Mouse (Mus musculus): ENCODE data around the gene Mapk8ip1. TPM values are rescaled to one million over a fixed set of nuclear protein-coding genes. Genes with fewer than 3 reads are reported as not detected.

Gene Mapk8ip1
- polyA plus RNA-seq, 1 experiment from 2014 or later = 18.8 TPM

DNA sequence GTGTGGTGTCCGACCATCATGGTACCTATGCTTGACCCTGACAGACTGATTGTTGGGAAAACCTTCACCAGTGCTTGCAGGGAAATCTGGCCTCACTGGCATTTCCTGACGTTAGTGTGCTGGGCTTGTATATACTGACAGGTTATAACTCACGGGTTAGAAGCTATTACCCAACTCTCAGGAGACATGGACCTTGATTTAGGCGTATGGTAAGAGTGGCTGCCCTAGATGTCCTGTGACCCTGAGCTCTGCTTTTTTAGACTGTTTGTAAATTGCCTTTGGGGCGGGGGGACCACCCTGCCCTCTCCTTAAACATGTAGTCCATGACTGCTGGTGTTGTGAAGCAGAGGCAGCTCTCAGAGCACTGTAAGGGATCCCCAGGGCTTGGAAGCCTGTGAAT lies 50.4 kb downstream of the Mapk8ip1 start:
- Histone ChIP-seq H3K9ac (replicated peaks; ENCODE audit: low read length) (no peak overlapping the region), H3K4me3 (ENCODE audit: low read depth, low read length) (no peak overlapping the region), H3K4me2 (ENCODE audit: low read depth, low read length) (no peak overlapping the region), H3K27ac (replicated peaks; ENCODE audit: low read depth, low read length) (no peak overlapping the region), H3K4me1 (ENCODE audit: control insufficient read depth, insufficient read depth, low read length) (no peaks in the 10 kb centered on the region), H3K27me3 (ENCODE audit: control insufficient read depth, insufficient read depth, low read length) (no peaks in the 10 kb centered on the region), H3K36me3 (replicated peaks; ENCODE audit: control insufficient read depth, insufficient read depth, low read depth, low read length) (no peaks in the 10 kb centered on the region; the same call in 1 of the 2 replicates), H3K9me3 (replicated peaks; ENCODE audit: control insufficient read depth, low read length) (no peaks in the 10 kb centered on the region)
- ATAC-seq (replicated peaks; ENCODE audit: insufficient number of reproducible peaks, low FRiP score, low TSS enrichment, low read depth) = no peak
- DNase-seq (ENCODE audit: low spot score) = no peak
- WGBS = 50% methylated on average over 5 of the region's 5 CpGs

DNA sequence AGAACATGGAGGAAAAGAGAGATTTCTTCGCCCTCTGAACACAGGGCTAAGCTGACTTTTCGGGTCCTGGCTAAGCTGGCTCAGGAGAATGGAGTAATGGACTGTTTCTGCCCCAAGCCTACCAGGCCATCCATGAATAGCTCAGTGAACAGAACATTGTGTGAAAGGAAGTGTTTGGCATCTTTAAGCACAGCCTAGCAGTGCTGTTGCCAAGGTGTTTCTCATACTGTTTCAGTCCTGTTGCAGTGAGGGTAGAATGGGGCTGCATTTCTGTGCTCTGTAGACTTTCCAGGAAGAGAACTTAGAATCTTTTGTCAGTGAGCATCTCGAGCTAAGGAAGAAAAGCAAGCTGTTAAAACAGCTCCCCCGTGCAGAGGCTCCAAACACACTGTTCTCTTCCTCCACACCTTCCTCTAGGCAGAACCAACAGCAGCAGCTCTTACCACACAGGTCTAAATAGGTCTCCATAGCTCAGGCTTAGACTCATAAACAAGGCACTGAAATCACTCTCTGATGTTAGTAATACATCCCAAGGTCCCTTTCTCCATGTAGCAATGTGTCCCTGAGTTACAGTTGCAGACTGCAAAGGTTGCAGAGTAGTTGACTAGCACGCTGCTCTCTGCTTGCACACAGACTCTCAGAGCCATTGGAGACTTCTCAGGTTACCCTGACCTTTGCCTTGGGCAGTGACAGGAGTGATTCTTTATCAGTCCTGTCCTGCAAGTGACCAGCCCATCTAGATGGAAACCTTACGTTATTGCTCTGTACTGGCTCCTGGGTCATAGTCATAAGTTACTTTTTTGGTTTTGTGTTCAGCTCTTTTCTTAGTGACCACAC lies 51.3 kb downstream of the Mapk8ip1 start:
- Histone ChIP-seq H3K4me3 (ENCODE audit: low read depth, low read length) (no peak overlapping the region), H3K27ac (replicated peaks; ENCODE audit: low read depth, low read length) (no peak overlapping the region), H3K4me1 (ENCODE audit: control insufficient read depth, insufficient read depth, low read length) (no peaks in the 10 kb centered on the region), H3K27me3 (ENCODE audit: control insufficient read depth, insufficient read depth, low read length) (no peaks in the 10 kb centered on the region), H3K4me2 (ENCODE audit: low read depth, low read length) (no peak overlapping the region), H3K36me3 (replicated peaks; ENCODE audit: control insufficient read depth, insufficient read depth, low read depth, low read length) (no peaks in the 10 kb centered on the region; the same call in 1 of the 2 replicates), H3K9me3 (replicated peaks; ENCODE audit: control insufficient read depth, low read length) (no peaks in the 10 kb centered on the region), H3K9ac (replicated peaks; ENCODE audit: low read length) (no peak overlapping the region)
- WGBS = 52% methylated on average over 6 of the region's 6 CpGs
- DNase-seq (ENCODE audit: low spot score) = no peak
- no peak for ATAC-seq (replicated peaks; ENCODE audit: insufficient number of reproducible peaks, low FRiP score, low TSS enrichment, low read depth)

- no peak overlapping the region for H3K4me2 ChIP-seq (ENCODE audit: low read depth, low read length)
- no peak overlapping the region for H3K27ac ChIP-seq (replicated peaks; ENCODE audit: low read depth, low read length)
- no peaks in the 10 kb centered on the region for H3K9me3 ChIP-seq (replicated peaks; ENCODE audit: control insufficient read depth, low read length)
- no peaks in the 10 kb centered on the region; the same call in 1 of the 2 replicates for H3K36me3 ChIP-seq (replicated peaks; ENCODE audit: control insufficient read depth, insufficient read depth, low read depth, low read length)
- 81% methylated on average over 2 of the region's 2 CpGs for WGBS
- no peak overlapping the region for H3K9ac ChIP-seq (replicated peaks; ENCODE audit: low read length)
- no peak overlapping the region for H3K4me3 ChIP-seq (ENCODE audit: low read depth, low read length)
- ATAC-seq (replicated peaks; ENCODE audit: insufficient number of reproducible peaks, low FRiP score, low TSS enrichment, low read depth) = no peak
- H3K4me1 ChIP-seq (ENCODE audit: control insufficient read depth, insufficient read depth, low read length) = no peaks in the 10 kb centered on the region
- no peaks in the 10 kb centered on the region for H3K27me3 ChIP-seq (ENCODE audit: control insufficient read depth, insufficient read depth, low read length)
- no peak for DNase-seq (ENCODE audit: low spot score)
Observed at GRCm38 (mm10) chr2:92347191-92347590, 53.9 kb downstream of the Mapk8ip1 start.

GRCm38 (mm10) chr2:92342418-92342817 lies 58.6 kb downstream of the Mapk8ip1 start:
- no peak overlapping the region for H3K4me3 ChIP-seq (ENCODE audit: low read depth, low read length)

More at GRCm38 (mm10) chr2:92342418-92342817, 58.6 kb downstream of the Mapk8ip1 start:
- no peaks in the 10 kb centered on the region for H3K9me3 ChIP-seq (replicated peaks; ENCODE audit: control insufficient read depth, low read length)
- no peak for ATAC-seq (replicated peaks; ENCODE audit: insufficient number of reproducible peaks, low FRiP score, low TSS enrichment, low read depth)
- DNase-seq (ENCODE audit: low spot score) = no peak
- no peak overlapping the region for H3K27ac ChIP-seq (replicated peaks; ENCODE audit: low read depth, low read length)
- H3K4me1 ChIP-seq (ENCODE audit: control insufficient read depth, insufficient read depth, low read length) = no peaks in the 10 kb centered on the region
- H3K4me2 ChIP-seq (ENCODE audit: low read depth, low read length) = no peak overlapping the region
- no peaks in the 10 kb centered on the region for H3K27me3 ChIP-seq (ENCODE audit: control insufficient read depth, insufficient read depth, low read length)
- no peak overlapping the region for H3K9ac ChIP-seq (replicated peaks; ENCODE audit: low read length)
- no peaks in the 10 kb centered on the region for H3K36me3 ChIP-seq (replicated peaks; ENCODE audit: control insufficient read depth, insufficient read depth, low read depth, low read length)

Small RNA genes lying within 50 kb of the gene (microRNA-seq; reads per million reads assigned to microRNA genes)
- not detected for gene Mir7000 (ENCODE audit: borderline number of aligned reads)

Other genes starting within 250 kb of the Mapk8ip1 start
- gene Pex16, start 26.6 kb downstream of the Mapk8ip1 start, polyA plus RNA-seq (2014; fragmentation: Nextera tagmentation; extraction: Ambion mirVana) = 11.7 and 14.3 TPM in 2 replicates
- gene Large2, start 26.4 kb downstream of the Mapk8ip1 start, polyA plus RNA-seq (2014; fragmentation: Nextera tagmentation; extraction: Ambion mirVana) = 5.8 and 6.6 TPM in 2 replicates
- 1.6 and 1.9 TPM in 2 replicates for gene 1700029I15Rik, start 18.7 kb downstream of the Mapk8ip1 start, polyA plus RNA-seq (2014; fragmentation: Nextera tagmentation; extraction: Ambion mirVana)
- 12.6 and 13.7 TPM in 2 replicates for gene Cry2, start 32.8 kb upstream of the Mapk8ip1 start, polyA plus RNA-seq (2014; fragmentation: Nextera tagmentation; extraction: Ambion mirVana)
- gene Slc35c1, start 59.3 kb upstream of the Mapk8ip1 start, polyA plus RNA-seq (2014; fragmentation: Nextera tagmentation; extraction: Ambion mirVana) = 6.1 and 8.5 TPM in 2 replicates
- 2.4 and 3.4 TPM in 2 replicates for gene Chst1, start 198.4 kb upstream of the Mapk8ip1 start, polyA plus RNA-seq (2014; fragmentation: Nextera tagmentation; extraction: Ambion mirVana)